9 mouse cellular contexts compared by ENCODE assay signal in genomic region chr11:88293631-88294393, GRCm38 (mm10). TPM values are rescaled to one million over a fixed set of nuclear protein-coding genes. Genes with fewer than 3 reads are reported as not detected.
DNase-seq lines count a peak whose midpoint lies in the region; ATAC-seq lines count a peak whose summit lies in the region.
"Had no signal": no experiment of that assay in that cellular context is flagged by ENCODE, and none has a peak within 500 bp of the region (broad histone marks: within the 10 kb centered on the region; RNA-seq: fewer than 3 reads in every experiment).

Ccdc182 (plus strand) TSS chr11:88294058.

- peak within 1 kb of the TSS; percentile 29 for H3K4me2 ChIP-seq in intestine, embryonic 14.5 days (ENCODE audit: low read length)
- peak within 1 kb of the TSS; percentile 32 for H3K4me2 ChIP-seq in liver, embryonic 16.5 days (ENCODE audit: low read depth, low read length)

- ATAC-seq in intestine, embryonic 14.5 days (replicated peaks; ENCODE audit: low FRiP score, low TSS enrichment, low read depth), result no peak
- no peak for ATAC-seq in liver, embryonic 16.5 days (ENCODE audit: low read depth)
- no peak for ATAC-seq in erythroblast, adult 5-6 weeks (replicated peaks; ENCODE audit: low FRiP score, poor library complexity, severe bottlenecking)

- no peak within 1 kb of the TSS for H3K27ac ChIP-seq in intestine, embryonic 14.5 days (ENCODE audit: low read depth)
- no peak within 1 kb of the TSS for H3K27ac ChIP-seq in liver, embryonic 16.5 days (ENCODE audit: low read length)

- peaks cover 9% of the 10 kb centered on the region; the same call in 1 of the 2 replicates for H3K4me1 ChIP-seq in intestine, embryonic 14.5 days (replicated peaks; ENCODE audit: control insufficient read depth, insufficient read depth, low read length)
- H3K4me1 ChIP-seq in liver, embryonic 16.5 days (ENCODE audit: control insufficient read depth, low read depth, low read length), result no peaks in the 10 kb centered on the region; the same call in 1 of the 2 replicates

- WGBS in intestine, embryonic 14.5 days, result 45% methylated on average over 20 of the region's 20 CpGs
- WGBS in liver, embryonic 16.5 days (ENCODE audit: insufficient replicate concordance), result 28% methylated on average over 20 of the region's 20 CpGs

- no peak within 1 kb of the TSS for H3K9ac ChIP-seq in intestine, embryonic 14.5 days (ENCODE audit: low read length)
- no peak within 1 kb of the TSS for H3K9ac ChIP-seq in liver, embryonic 16.5 days (ENCODE audit: low read depth, low read length)

- peaks cover 12% of the 10 kb centered on the region; the same call in 1 of the 2 replicates for H3K27me3 ChIP-seq in intestine, embryonic 14.5 days (replicated peaks; ENCODE audit: control insufficient read depth, insufficient read depth, low read length)
- peaks cover 16% of the 10 kb centered on the region for H3K27me3 ChIP-seq in liver, embryonic 16.5 days (ENCODE audit: control insufficient read depth, insufficient read depth, low read depth, low read length)

- peak; percentile 63 for DNase-seq in embryo, embryonic 10 days (ENCODE audit: low spot score)
- no peak for DNase-seq in embryo, embryonic 9.5 days (ENCODE audit: extremely low spot score)
- peak; percentile 67 for DNase-seq in ZHBTc4 (ENCODE audit: low read depth, low spot score)
- DNase-seq in intestine, embryonic 14.5 days (ENCODE audit: low spot score), result no peak
- DNase-seq in left cerebral cortex, adult 8-10 months (ENCODE audit: low spot score in 2 of 2), result no peak
- no peak for DNase-seq in cerebellum, postnatal 36 days

- no peaks in the 10 kb centered on the region for H3K9me3 ChIP-seq in intestine, embryonic 14.5 days (ENCODE audit: control insufficient read depth, low read length)
- no peaks in the 10 kb centered on the region for H3K9me3 ChIP-seq in liver, embryonic 16.5 days (replicated peaks; ENCODE audit: control insufficient read depth, low read length)

- H3K4me3 ChIP-seq in intestine, embryonic 14.5 days (ENCODE audit: low read depth, low read length), result no peak within 1 kb of the TSS
- H3K4me3 ChIP-seq in liver, embryonic 16.5 days (ENCODE audit: low read depth, low read length), result no peak within 1 kb of the TSS

- no peaks in the 10 kb centered on the region for H3K36me3 ChIP-seq in intestine, embryonic 14.5 days (ENCODE audit: control insufficient read depth, insufficient read depth, low read length)
- H3K36me3 ChIP-seq in liver, embryonic 16.5 days (ENCODE audit: control insufficient read depth, insufficient read depth), result no peaks in the 10 kb centered on the region

RNA-seq across cellular contexts. Expression of gene Ccdc182, which starts in this region (rescaled TPM):
- not detected in 2 replicates for polyA plus RNA-seq in intestine, embryonic 14.5 days (2014; fragmentation: Nextera tagmentation; extraction: Ambion mirVana)
- polyA plus RNA-seq in liver, embryonic 16.5 days (2015; fragmentation: Nextera tagmentation; extraction: Ambion mirVana), result not detected in 2 replicates
- total RNA-seq in erythroblast, adult 5-6 weeks (2015; ENCODE audit: low replicate concordance), result not detected in 2 replicates
- not detected in 2 replicates for total RNA-seq in erythroblast, adult 5-6 weeks (2017; ENCODE audit: low replicate concordance)
- total RNA-seq in left cerebral cortex, adult 8-10 months (2022), result not detected
- polyA plus RNA-seq: cortical plate, adult 2 months had no signal

Comparison
In these comparisons a context has a peak if more than half of its experiments do, and no peak if none do; other contexts are left out.
1. DNase-seq: peak in embryo, embryonic 10 days (single experiment) and ZHBTc4 (single experiment); none in embryo, embryonic 9.5 days (single experiment), intestine, embryonic 14.5 days (single experiment), left cerebral cortex, adult 8-10 months (0 of 2) and cerebellum, postnatal 36 days (0 of 2).